Mouse (Mus musculus) monocyte, adult 2 months (primary cell): Measurements from ENCODE around the gene Ptprc.

Source experiments
- DNase-seq, 2 experiments: peaks; one replicate each; pipeline ENCODE4 v3.0.0; 2022; ENCODE audit warnings: low spot score in 2 of 2, low read depth in 1 of 2

Ptprc gene

DNA sequence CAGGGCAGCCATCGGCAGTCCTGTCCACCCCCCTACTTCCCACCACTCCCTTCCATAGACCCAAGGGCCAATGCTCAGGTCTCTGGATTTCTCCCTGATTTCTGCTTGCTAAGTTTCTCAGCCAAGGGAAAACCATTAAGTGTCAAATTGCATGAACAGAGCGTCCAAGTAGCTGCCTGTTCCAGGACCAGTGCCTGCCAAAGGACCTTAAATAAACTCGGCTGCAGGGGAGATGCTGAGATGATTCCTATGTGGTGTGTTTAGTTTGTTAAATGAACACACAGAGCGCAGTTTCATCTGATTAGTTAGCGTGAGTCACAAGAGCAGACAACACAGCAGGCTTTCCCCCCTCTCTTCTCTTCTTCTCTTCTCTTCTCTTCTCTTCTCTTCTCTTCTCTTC, 135.0 kb downstream of the Ptprc start:
- DNase-seq, result no peak

- DNase-seq, result no peak
These were observed 136.3 kb downstream of the Ptprc start for GRCm38 (mm10) chr1:138039201-138039600.

DNA sequence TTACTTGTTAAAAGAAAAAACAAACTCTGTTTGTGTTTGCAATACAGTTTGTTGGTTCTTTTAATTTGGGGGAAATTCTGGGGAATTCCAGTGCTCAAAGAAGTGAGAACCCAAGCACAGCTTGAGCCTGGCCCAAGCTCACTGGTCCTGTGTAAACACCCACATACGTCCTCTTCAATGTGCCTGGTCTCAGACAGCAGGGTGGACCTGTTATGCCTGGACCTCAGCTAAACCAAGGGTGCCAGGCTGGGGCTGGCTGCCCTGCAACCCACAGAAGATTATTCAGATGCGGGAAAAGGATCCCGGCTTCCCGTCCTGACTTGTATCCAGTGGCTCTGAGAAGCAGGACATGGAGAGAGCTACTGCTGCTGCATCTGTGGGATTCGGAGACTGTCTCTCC, 138.0 kb downstream of the Ptprc start:
- DNase-seq, result no peak

DNA sequence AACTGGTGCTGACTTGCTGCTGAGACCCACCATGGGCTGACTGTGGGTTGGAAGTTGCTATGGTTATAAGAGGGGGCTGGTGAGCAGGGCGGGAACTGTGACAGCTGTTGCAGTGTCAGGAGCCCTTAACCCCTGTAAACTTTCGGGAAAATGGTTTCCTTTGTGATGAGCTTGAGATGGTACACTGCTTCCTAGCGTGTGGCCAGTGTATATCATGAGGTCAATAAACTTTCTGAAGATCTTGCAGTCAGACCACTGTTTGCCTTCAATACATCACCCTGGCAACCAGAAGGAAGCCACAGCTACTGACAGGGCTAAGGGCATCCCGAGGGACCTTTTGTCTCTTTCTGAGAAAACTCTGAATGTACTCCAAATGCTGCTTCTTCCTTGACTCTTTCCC, 145.9 kb downstream of the Ptprc start:
- DNase-seq, result no peak

GRCm38 (mm10) chr1:138025298-138025697, 150.2 kb downstream of the Ptprc start:
- no peak for DNase-seq

DNA sequence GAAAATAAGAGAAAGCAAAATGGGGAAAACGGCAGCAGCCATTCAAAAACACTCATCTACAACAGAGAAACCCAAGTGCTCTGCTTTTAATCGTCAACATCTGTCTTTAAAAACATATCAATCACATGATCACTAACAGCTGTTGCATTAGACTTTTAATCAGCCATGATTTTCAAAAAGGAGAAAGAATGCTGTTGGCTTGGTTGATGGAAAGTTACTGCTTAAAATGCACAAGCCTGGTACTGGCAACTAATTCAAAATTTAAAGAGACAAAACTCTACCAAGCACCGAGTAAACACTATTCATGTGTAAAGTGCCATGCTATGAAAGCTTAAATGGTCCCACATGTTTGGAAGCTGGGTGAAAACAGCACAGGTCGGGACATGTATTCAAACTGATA, 151.9 kb downstream of the Ptprc start:
- DNase-seq, result no peak

GRCm38 (mm10) chr1:138022918-138023295, 152.6 kb downstream of the Ptprc start:
- DNase-seq, result no peak

DNA sequence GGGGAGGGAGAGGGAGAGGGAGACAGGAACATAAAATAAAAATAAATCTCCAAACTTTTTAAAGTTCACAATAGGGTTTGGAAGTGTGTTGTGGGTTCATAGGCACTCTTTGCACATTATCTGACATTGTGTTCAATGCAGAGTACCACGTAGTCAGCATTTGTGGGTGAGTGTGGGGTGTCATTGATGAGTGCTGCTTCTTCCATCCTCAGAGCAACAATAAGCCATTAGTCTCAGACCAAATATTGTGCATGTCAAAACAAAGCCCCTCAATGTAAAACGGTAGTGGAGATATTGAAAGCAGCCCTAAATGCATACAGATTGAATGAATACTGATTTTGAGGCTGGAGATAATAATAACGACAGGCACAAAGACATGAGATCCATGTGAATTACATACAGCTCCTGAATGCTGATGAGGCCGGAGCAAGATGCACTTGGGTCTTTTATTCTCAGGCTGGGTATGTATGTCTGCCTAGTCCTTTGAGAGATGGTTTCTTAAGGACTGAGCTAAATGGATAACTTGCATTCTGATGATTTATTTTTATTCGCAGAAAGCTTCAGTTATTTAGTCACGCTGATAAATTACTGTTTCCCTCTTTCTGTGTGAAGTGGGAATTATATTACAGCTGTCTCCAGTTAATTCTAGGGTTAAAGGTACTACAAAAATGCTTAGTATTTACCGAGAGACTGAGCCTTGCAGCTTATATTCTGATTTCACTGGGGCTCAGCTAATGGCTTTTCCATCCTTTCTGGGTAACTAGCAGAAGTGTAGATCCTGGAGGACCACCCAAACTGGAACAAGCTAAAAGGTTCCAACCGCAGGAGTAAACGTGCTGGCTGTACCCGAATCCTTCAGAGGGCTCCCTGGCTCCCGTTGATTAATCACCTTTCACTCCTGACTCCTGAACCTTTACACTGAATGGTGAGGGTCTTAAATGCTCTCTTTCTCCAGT, 153.3 kb downstream of the Ptprc start:
- DNase-seq, result no peak
